Mouse (Mus musculus): Measurements from ENCODE around the gene Atp5g1. TPM values are rescaled to one million over a fixed set of nuclear protein-coding genes. Genes with fewer than 3 reads are reported as not detected.
"Not testable (repeated sequence)": the region's sequence is repeated elsewhere in the genome, so short reads cannot be mapped to it uniquely, and the experiment has no call there.

Atp5g1 gene
- total RNA-seq (2021) = 1,000 to 10,000 TPM; 3,280 to 3,727 TPM
- long read RNA-seq, experiment 1, full-length matches to known transcripts = 3,928 of 4,104 reads
- long read RNA-seq, experiment 1, partial matches to known transcripts = 144 of 4,104 reads
- long read RNA-seq, experiment 1, other reads (novel, unspliced or antisense) = 32 of 4,104 reads
- long read RNA-seq, experiment 2, full-length matches to known transcripts = 2,867 of 3,022 reads
- long read RNA-seq, experiment 2, partial matches to known transcripts = 137 of 3,022 reads
- long read RNA-seq, experiment 2, other reads (novel, unspliced or antisense) = 18 of 3,022 reads

GRCm38 (mm10) chr11:96075509-96076220 lies at the start of gene Atp5g1:
Gene Atp5g1 (minus strand): TSS chr11:96075670.
- DNase-seq = peak; percentile 99 to 100

DNA sequence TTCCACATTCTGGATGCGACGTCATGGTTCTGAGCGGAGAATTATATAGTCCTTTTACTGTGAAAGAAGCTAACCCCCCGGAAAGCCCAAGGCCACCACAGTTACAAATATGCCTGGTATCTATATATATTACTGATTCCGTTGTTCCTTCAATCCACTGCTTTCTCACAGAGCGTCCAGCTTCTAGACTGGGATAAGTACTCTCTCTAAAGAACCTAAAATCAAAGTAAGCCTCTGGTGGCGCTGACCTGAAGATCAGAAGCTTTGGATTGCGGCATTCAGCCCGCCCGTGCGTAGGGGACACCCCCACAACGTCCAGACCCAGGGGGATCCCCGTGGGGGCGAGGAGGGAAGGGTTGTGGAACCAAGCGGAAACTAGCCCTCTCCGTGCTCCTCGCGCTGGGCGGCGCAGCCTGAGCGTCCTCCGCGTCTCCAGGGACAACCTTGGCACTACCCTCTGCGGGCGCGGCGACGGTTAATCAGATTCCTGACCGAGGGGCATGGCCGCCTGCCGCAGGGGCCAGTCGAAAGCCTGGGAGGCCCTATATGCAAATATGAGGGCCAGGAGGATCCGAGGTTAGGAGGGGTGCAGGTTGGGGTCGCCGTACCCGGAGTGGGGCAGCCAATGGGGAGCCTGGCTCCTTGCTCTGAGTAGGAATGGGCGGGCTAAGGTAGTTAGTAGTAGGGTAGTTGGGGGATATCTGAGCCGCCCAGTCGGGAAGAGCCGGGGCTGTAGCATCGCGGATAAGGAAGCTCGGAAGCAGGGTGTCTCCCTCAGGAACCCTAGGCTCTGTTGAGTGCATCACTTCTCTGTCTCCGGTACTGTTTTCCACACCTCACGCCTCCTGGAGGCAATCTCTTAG lies 48.8 kb upstream of the Atp5g1 start:
- peak; percentile 3 to 9 for DNase-seq

GRCm38 (mm10) chr11:96122806-96123205 lies 47.3 kb upstream of the Atp5g1 start:
- DNase-seq = not testable (repeated sequence)

GRCm38 (mm10) chr11:96119401-96119800 lies 43.9 kb upstream of the Atp5g1 start:
- no peak for DNase-seq

DNA sequence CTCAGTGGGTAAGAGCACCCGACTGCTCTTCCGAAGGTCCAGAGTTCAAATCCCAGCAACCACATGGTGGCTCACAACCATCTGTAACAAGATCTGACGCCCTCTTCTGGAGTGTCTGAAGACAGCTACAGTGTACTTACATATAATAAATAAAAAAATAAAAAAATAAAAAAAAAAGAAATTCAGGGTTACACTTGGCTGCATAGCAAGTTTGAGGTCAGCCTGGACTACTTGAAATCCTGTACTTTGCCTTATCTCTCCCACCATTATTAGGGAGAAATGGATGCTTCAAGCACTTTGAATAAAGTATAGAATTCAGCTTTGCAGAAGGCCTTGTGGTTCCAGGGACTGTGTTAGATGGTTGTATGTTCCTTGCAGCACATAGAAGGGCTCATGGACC lies 41.5 kb upstream of the Atp5g1 start:
- not testable (repeated sequence) for DNase-seq

GRCm38 (mm10) chr11:96116116-96116515 lies 40.6 kb upstream of the Atp5g1 start:
- no peak for DNase-seq

GRCm38 (mm10) chr11:96115416-96115815 lies 39.9 kb upstream of the Atp5g1 start:
- DNase-seq = no peak

- no peak for DNase-seq
These were observed 38.6 kb upstream of the Atp5g1 start for GRCm38 (mm10) chr11:96114077-96114476.

GRCm38 (mm10) chr11:96111751-96112150 lies 36.3 kb upstream of the Atp5g1 start, which contains the start of gene Calcoco2:
Gene Calcoco2 (minus strand): TSS chr11:96111964.
- no peak for DNase-seq

GRCm38 (mm10) chr11:96110950-96111349 lies 35.5 kb upstream of the Atp5g1 start:
- not testable (repeated sequence) for DNase-seq

DNA sequence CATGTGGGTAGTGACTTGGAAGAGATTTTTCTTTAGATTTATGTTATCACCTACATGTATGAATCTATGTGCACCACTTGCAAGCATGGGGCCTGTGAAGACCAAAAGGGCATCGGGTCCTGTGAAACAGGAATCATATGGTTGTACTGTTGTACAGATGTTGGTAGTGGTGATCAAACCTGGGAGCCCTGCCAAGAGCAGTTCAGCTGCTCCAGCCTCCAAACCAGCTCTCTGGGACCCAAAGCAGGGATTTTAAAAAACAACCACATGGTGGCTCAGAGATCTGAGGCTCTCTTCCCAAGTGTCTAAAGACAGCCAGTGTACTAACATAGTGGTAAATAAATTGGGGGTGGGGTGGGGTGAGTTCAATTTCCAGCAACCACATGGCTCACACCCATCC lies 32.9 kb upstream of the Atp5g1 start:
- DNase-seq = no peak

DNA sequence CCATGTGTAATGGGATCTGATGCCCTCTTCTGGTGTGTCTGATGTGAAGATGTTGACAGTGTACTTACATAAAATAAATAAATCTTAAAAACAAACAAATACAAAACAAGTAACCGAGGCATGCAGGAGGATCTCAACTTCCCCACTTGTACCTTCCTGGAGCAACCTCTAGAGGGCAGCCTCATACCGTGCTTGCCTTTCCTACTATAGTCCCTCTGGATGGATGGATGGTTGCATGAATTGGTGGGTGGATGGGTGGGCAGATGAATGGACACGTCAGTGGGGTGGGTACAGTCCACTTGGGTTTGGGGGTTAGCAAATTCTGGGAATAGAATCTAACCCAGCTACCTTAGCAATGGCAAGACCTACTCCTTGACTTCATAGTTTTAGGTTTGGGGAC lies 17.9 kb upstream of the Atp5g1 start:
- peak; percentile 35 to 65 for DNase-seq

GRCm38 (mm10) chr11:96092674-96093291 lies 17.3 kb upstream of the Atp5g1 start:
- peak; percentile 41 to 62 for DNase-seq

GRCm38 (mm10) chr11:96091073-96091472 lies 15.6 kb upstream of the Atp5g1 start:
- DNase-seq = no peak

DNA sequence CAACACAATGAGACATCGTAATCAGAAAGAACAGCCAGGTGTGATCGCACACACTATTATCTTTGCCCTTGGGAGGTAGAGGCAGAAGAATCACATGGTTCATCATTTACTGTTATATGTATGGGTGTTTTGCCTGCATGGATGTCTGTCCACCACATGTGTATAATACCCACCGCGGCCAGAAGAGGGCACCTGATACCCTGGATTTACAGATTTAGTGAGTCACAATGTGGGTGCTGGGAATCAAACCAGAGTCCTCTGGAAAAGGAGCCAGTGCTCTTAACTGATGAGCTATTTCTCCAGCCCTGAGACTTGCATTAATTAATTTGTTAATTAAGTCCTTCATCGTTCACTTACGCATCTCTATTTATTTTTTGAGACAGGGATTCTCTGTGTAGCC lies 12.5 kb upstream of the Atp5g1 start:
- no peak for DNase-seq

GRCm38 (mm10) chr11:96082682-96083081 lies 7.2 kb upstream of the Atp5g1 start:
- peak; percentile 44 to 49 for DNase-seq

DNA sequence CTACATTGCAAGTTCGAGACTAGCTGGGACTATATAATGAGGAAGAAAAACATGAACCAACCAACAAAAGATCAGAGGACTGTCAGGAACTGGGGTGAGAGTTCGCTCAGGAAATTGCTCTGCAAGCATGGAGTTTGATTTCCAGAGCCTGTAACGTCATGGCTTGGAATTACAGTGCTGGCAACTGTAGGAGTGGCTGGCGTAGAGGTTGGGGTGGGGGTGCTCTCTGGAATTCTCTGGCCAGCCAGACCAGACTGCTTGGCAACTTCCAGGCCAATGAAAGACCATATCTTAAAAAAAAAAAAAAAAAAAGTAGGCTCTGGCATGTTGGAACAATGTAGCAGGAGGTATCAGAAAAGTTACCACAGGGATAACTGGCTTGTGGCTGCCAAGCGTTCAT lies 5.3 kb upstream of the Atp5g1 start:
- DNase-seq = no peak

DNA sequence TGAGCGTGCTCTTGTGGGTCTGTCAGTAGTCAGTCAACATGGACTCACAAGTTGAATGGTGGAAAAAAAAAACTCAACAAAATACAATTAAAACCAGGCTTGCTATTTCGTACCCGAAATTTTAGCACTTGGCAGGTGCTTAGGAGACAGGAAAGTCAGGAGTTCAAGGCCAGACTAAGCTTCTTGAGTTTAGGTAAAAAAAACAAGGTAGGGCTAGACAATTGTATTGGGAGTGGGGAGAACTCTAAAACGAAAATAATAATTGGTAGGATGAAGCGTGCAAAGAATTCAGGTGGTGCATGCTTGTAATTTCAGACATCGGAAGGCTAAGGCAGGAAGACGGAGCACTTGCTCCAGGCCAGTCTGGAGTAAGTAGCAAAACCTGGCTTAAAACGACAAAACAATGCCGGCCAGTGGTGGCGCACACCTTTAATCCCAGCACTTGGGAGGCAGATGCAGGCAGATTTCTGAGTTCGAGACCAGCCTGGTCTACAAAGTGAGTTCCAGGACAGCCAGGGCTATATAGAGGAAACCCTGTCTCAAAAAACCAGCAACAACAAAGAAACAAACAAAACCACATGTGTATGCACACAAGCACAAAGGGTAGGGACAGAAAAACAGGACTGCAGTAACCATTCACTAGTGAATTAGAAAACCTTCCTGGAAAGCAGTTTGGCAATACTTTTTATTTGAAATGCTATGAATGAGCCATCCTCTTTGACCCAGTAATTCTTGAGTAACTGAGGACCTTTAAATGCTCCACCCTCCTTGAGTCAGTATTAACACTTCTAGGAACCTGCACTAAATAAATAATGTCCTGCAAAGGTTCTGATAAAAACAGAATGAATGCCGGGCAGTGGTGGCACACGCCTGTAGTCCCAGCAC lies 993 bp upstream of the Atp5g1 start:
- no peak for DNase-seq

DNA sequence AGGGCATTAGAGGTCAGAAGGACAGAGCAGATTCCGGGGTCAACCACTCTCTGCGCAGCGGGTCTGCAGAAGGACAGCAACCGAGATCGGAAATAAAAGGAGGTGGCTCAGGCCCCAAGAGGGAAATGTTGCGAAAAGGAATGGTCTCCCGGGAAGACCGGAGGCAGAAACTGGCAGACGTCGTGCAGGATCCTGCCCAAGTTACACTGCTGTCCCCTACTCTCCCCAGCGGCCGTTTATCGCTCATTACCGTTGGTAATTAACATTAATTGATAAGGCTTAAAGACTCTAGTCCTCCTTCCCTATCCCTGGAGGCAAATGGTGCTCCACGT lies 327 bp downstream of the Atp5g1 start:
- no peak for DNase-seq

GRCm38 (mm10) chr11:96074351-96075176 lies 906 bp downstream of the Atp5g1 start:
- peak in 1 of 2 experiments; percentile 17 for DNase-seq

Measured in heart, adult 18-20 months (tissue).